Mouse (Mus musculus): ENCODE data around the gene Gm20532. TPM values are rescaled to one million over a fixed set of nuclear protein-coding genes. Genes with fewer than 3 reads are reported as not detected.

The Gm20532 gene
- total and polyA plus RNA-seq, 3 experiments = 0.15 TPM; not detected in 2

GRCm38 (mm10) chr2:26639838-26640830 is 53.7 kb downstream of the Gm20532 start (continued):
- TF ChIP-seq CHD2 (IDR thresholded peaks at IDR 0.05; ENCODE audit: low read length) = no peak
- peak; percentile 77 to 97 (median 97) for TF ChIP-seq CTCF (IDR thresholded peaks at IDR 0.05 in 2 of 3, conservative IDR thresholded peaks at IDR 0.05 in 1 of 3; ENCODE audit: control insufficient read depth in 1 of 3, insufficient read depth in 1 of 3, low read depth in 2 of 3, low read length in 3 of 3, poor library complexity in 1 of 3, severe bottlenecking in 1 of 3)
- TF ChIP-seq GABPA (IDR thresholded peaks at IDR 0.05; ENCODE audit: low read depth, low read length) = no peak
- no peak for TF ChIP-seq USF2 (IDR thresholded peaks at IDR 0.05; ENCODE audit: borderline replicate concordance in 1 of 2, insufficient read depth in 1 of 2, low read depth in 1 of 2, low read length in 2 of 2)

GRCm38 (mm10) chr2:26641006-26641647 is 54.7 kb downstream of the Gm20532 start:
- Histone ChIP-seq H3K9me3 (replicated peaks; ENCODE audit: insufficient read depth, low read length) (no peaks in the 10 kb centered on the region), H3K27me3 (ENCODE audit: control insufficient read depth in 1 of 2, insufficient read depth in 2 of 2, low read length in 2 of 2) (no peaks in the 10 kb centered on the region), H3K27ac (ENCODE audit: control insufficient read depth, low read depth, low read length) (peak overlapping the region; percentile 80), H3K79me2 (ENCODE audit: control insufficient read depth, insufficient read depth, low read length, poor library complexity) (peaks cover 25% of the 10 kb centered on the region), H3K4me3 (ENCODE audit: control insufficient read depth in 1 of 2, insufficient read depth in 1 of 2, low read depth in 2 of 2, low read length in 2 of 2) (peak overlapping the region; percentile 49 to 98; a peak in 3 of 4 replicates), H3K9ac (ENCODE audit: control insufficient read depth, low read depth, low read length, poor library complexity, severe bottlenecking) (peak overlapping the region; percentile 83), H3K4me1 (ENCODE audit: control insufficient read depth in 1 of 2, insufficient read depth in 2 of 2, low read length in 2 of 2) (peaks cover 0 to 27% of the 10 kb centered on the region in 2 experiments; a peak in 2 of 4 replicates), H3K36me3 (ENCODE audit: control insufficient read depth in 1 of 2, insufficient read depth in 2 of 2, low read length in 2 of 2) (peaks cover 14 to 17% of the 10 kb centered on the region in 2 experiments)
- TF ChIP-seq RCOR1 (IDR thresholded peaks at IDR 0.05; ENCODE audit: low read depth, low read length) (peak; percentile 65; the same call in 1 of the 2 replicates), ELF1 (IDR thresholded peaks at IDR 0.05; ENCODE audit: low read depth, low read length) (no peak), TBP (IDR thresholded peaks at IDR 0.05; ENCODE audit: low read depth, low read length) (0 out of 2 replicates have a peak, but pooled peaks have one; percentile 2), MAX (IDR thresholded peaks at IDR 0.05; ENCODE audit: low read length) (no peak), USF2 (IDR thresholded peaks at IDR 0.05; ENCODE audit: borderline replicate concordance in 1 of 2, insufficient read depth in 1 of 2, low read depth in 1 of 2, low read length in 2 of 2) (no peak), GATA1 (IDR thresholded peaks at IDR 0.05; ENCODE audit: low read depth, low read length) (peak; percentile 46; the same call in 1 of the 2 replicates), TAL1 (IDR thresholded peaks at IDR 0.05; ENCODE audit: low read length) (no peak), POLR2A (IDR thresholded peaks at IDR 0.05; ENCODE audit: control insufficient read depth in 1 of 2, insufficient read depth in 1 of 2, low read depth in 1 of 2, low read length in 2 of 2, poor library complexity in 1 of 2) (peak in 1 of 2 experiments; percentile 21; a peak in 1 of 4 replicates), ETS1 (IDR thresholded peaks at IDR 0.05; ENCODE audit: low read depth, low read length) (peak; percentile 41; the same call in 1 of the 2 replicates), ZMIZ1 (IDR thresholded peaks at IDR 0.05; ENCODE audit: low read depth, low read length) (no peak), TCF12 (IDR thresholded peaks at IDR 0.05; ENCODE audit: low read depth, low read length) (0 out of 2 replicates have a peak, but pooled peaks have one; percentile 36), MXI1 (IDR thresholded peaks at IDR 0.05; ENCODE audit: low read depth, low read length) (no peak), MYC (IDR thresholded peaks at IDR 0.05; ENCODE audit: low read depth, low read length) (0 out of 2 replicates have a peak, but pooled peaks have one; percentile 51), SIN3A (IDR thresholded peaks at IDR 0.05; ENCODE audit: low read length) (no peak; the same call in 1 of the 2 replicates), EP300 (IDR thresholded peaks at IDR 0.05; ENCODE audit: low read depth in 1 of 2, low read length in 2 of 2) (peak in 1 of 2 experiments; percentile 42; a peak in 1 of 4 replicates)
- peak; percentile 77 for DNase-seq (ENCODE audit: low read depth, low spot score)
